Comparison of ENCODE assay signal across 17 mouse cellular contexts in the genomic region with DNA sequence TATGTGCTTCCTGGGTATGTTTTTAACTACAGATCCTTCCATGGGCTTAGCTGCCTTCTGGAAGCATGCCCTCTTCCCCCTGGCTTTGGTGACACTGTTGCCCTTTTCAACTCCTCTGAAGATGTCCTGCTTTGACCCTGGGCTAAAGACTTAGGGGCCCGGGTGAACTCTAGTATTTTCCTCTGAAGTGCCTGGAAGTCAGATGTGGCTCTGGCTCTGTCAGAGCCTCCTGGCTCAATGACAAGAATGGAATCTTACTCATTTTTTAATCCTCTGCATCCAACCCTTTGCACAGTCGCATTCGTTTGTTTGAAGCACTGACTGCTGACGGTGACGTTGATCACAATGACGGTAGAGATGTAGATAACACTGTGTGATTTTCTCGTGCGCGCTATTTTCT. TPM values are rescaled to one million over a fixed set of nuclear protein-coding genes. Genes with fewer than 3 reads are reported as not detected.
DNase-seq lines count a peak whose midpoint lies in the region; ATAC-seq and TF ChIP-seq lines count a peak whose summit lies in the region.
"Had no signal": no experiment of that assay in that cellular context is flagged by ENCODE, and none has a peak within 500 bp of the region (broad histone marks: within the 10 kb centered on the region; RNA-seq: fewer than 3 reads in every experiment).

No protein-coding gene starts in this region.

- TF ChIP-seq CTCF in heart, adult 2 months (IDR thresholded peaks at IDR 0.05): no peak
- TF ChIP-seq CTCF in cerebellum, adult 2 months (IDR thresholded peaks at IDR 0.05; ENCODE audit: borderline replicate concordance, insufficient read depth, low read depth, low read length): no peak

- 41% methylated on average over 9 of the region's 9 CpGs for WGBS in heart, adult 2 months
- WGBS in lung, embryonic 16.5 days: 35% methylated on average over 9 of the region's 9 CpGs
- WGBS in cerebellum, adult 2 months: 82% methylated on average over 9 of the region's 9 CpGs

- H3K4me1 ChIP-seq in heart, adult 2 months (ENCODE audit: control insufficient read depth, insufficient read depth, low read length): peaks cover 12% of the 10 kb centered on the region
- peaks cover 8% of the 10 kb centered on the region; the same call in 1 of the 2 replicates for H3K4me1 ChIP-seq in lung, embryonic 16.5 days (replicated peaks; ENCODE audit: control insufficient read depth, insufficient read depth, low read length)
- H3K4me1 ChIP-seq in cerebellum, adult 2 months (ENCODE audit: control insufficient read depth, insufficient read depth, low read length): no peaks in the 10 kb centered on the region; the same call in 1 of the 2 replicates
- H3K4me1 ChIP-seq: embryonic facial prominence, embryonic 12.5 days; hindbrain, embryonic 12.5 days had no signal

- no peaks in the 10 kb centered on the region for H3K9me3 ChIP-seq in lung, embryonic 16.5 days (ENCODE audit: control insufficient read depth, low read length)
- H3K9me3 ChIP-seq: embryonic facial prominence, embryonic 12.5 days; forebrain, embryonic 10.5 days; hindbrain, embryonic 12.5 days; limb, embryonic 13.5 days; liver, embryonic 15.5 days; neural tube, embryonic 12.5 days had no signal

- intact Hi-C loops in heart, adult 2 months (cut with DNase I): no loop called here
- intact Hi-C loops in heart, postnatal 10 days (cut with DNase I): no loop called here

- no peak overlapping the region for H3K9ac ChIP-seq in heart, adult 2 months (ENCODE audit: low read depth, low read length)
- H3K9ac ChIP-seq in lung, embryonic 16.5 days (ENCODE audit: low read length): no peak overlapping the region
- H3K9ac ChIP-seq: embryonic facial prominence, embryonic 12.5 days; hindbrain, embryonic 12.5 days; limb, embryonic 13.5 days; liver, embryonic 15.5 days; neural tube, embryonic 12.5 days had no signal

- no peak overlapping the region for H3K4me3 ChIP-seq in heart, adult 2 months
- no peak overlapping the region for H3K4me3 ChIP-seq in lung, embryonic 16.5 days (ENCODE audit: low read length)
- no peak overlapping the region for H3K4me3 ChIP-seq in cerebellum, adult 2 months (replicated peaks; ENCODE audit: insufficient read depth, low read depth, low read length)
- H3K4me3 ChIP-seq: embryonic facial prominence, embryonic 12.5 days; forebrain, embryonic 10.5 days; hindbrain, embryonic 12.5 days; limb, embryonic 13.5 days; liver, embryonic 15.5 days; neural tube, embryonic 12.5 days had no signal

- H3K27me3 ChIP-seq in heart, adult 2 months (ENCODE audit: control insufficient read depth, insufficient read depth, low read length): no peaks in the 10 kb centered on the region
- H3K27me3 ChIP-seq in lung, embryonic 16.5 days (ENCODE audit: control insufficient read depth, insufficient read depth, low read depth, low read length): no peaks in the 10 kb centered on the region
- no peaks in the 10 kb centered on the region for H3K27me3 ChIP-seq in cerebellum, adult 2 months (ENCODE audit: control insufficient read depth, insufficient read depth, low read length)
- H3K27me3 ChIP-seq: embryonic facial prominence, embryonic 12.5 days; hindbrain, embryonic 12.5 days; limb, embryonic 13.5 days; liver, embryonic 15.5 days; neural tube, embryonic 12.5 days had no signal

- no peak overlapping the region for H3K27ac ChIP-seq in heart, adult 2 months
- H3K27ac ChIP-seq in lung, embryonic 16.5 days (ENCODE audit: low read length): no peak overlapping the region
- no peak overlapping the region for H3K27ac ChIP-seq in cerebellum, adult 2 months (ENCODE audit: insufficient read depth, low read length)
- H3K27ac ChIP-seq: embryonic facial prominence, embryonic 12.5 days; forebrain, embryonic 10.5 days; hindbrain, embryonic 12.5 days; limb, embryonic 13.5 days; liver, embryonic 15.5 days; neural tube, embryonic 12.5 days had no signal

- no peak for TF ChIP-seq EP300 in heart, adult 2 months (IDR thresholded peaks at IDR 0.05; ENCODE audit: insufficient read depth, low read depth, low read length)

- no peak for TF ChIP-seq POLR2A in heart, adult 2 months (IDR thresholded peaks at IDR 0.05; ENCODE audit: insufficient read depth, low read depth, low read length)
- no peak for TF ChIP-seq POLR2A in cerebellum, adult 2 months (IDR thresholded peaks at IDR 0.05; ENCODE audit: borderline replicate concordance, insufficient read depth, low read length)

- no peak overlapping the region for H3K4me2 ChIP-seq in lung, embryonic 16.5 days (ENCODE audit: low read depth, low read length)
- H3K4me2 ChIP-seq: embryonic facial prominence, embryonic 12.5 days; hindbrain, embryonic 12.5 days; limb, embryonic 13.5 days; liver, embryonic 15.5 days; neural tube, embryonic 12.5 days had no signal

- DNase-seq in adrenal gland, postnatal 14 days: peak; percentile 25
- DNase-seq in adrenal gland, postnatal 25 days: no peak
- peak; percentile 23 to 44 for DNase-seq in heart, adult 9 months (ENCODE audit: low spot score in 2 of 2)
- no peak for DNase-seq in heart, adult 2 months
- DNase-seq in lung, postnatal 14 days: no peak
- DNase-seq in heart, postnatal 10 days: peak; percentile 43 to 46
- DNase-seq in cerebellum, adult 2 months: no peak
- DNase-seq: cerebellum, postnatal 25 days; right cerebral cortex, postnatal 25 days; thymus, postnatal 25 days had no signal

- H3K36me3 ChIP-seq in heart, adult 2 months (ENCODE audit: control insufficient read depth, insufficient read depth, low read length): peaks cover 2% of the 10 kb centered on the region
- H3K36me3 ChIP-seq in lung, embryonic 16.5 days (ENCODE audit: control insufficient read depth, insufficient read depth, low read length): no peaks in the 10 kb centered on the region
- H3K36me3 ChIP-seq: embryonic facial prominence, embryonic 12.5 days; forebrain, embryonic 10.5 days; hindbrain, embryonic 12.5 days; limb, embryonic 13.5 days; liver, embryonic 15.5 days; neural tube, embryonic 12.5 days had no signal

- H3K79me2 ChIP-seq in heart, adult 2 months (replicated peaks; ENCODE audit: control insufficient read depth, insufficient read depth, low read length): no peaks in the 10 kb centered on the region; the same call in 1 of the 2 replicates

- peak; percentile 43; the same call in 1 of the 2 replicates for ATAC-seq in lung, embryonic 16.5 days (ENCODE audit: low read depth)

RNA-seq across cellular contexts. Expression of gene Gadd45a, which starts 45.0 kb away (rescaled TPM):
- 15.1 and 25.8 TPM in 2 replicates for total RNA-seq in adrenal gland, postnatal 14 days (2021)
- total RNA-seq in adrenal gland, postnatal 25 days (2021): 42.2 and 61.9 TPM in 2 replicates
- 10 to 100 TPM; 14.6 to 16.1 TPM for total RNA-seq in heart, adult 2 months (2021)
- polyA plus RNA-seq in heart, adult 2 months (2012; rRNA removed): 21.5 and 30.3 TPM in 2 replicates
- polyA plus RNA-seq in lung, embryonic 16.5 days (2015; fragmentation: Nextera tagmentation; extraction: Ambion mirVana): 14.5 and 17.7 TPM in 2 replicates
- 10 to 100 TPM; 16.8 to 19.3 TPM for total RNA-seq in heart, postnatal 10 days (2021)
- 30.4 TPM in 2 replicates for polyA plus RNA-seq in cerebellum, adult 2 months (2012; rRNA removed)

Comparison
In these comparisons a context has a peak if more than half of its experiments do, and no peak if none do; other contexts are left out.
1. DNase-seq: peak in adrenal gland, postnatal 14 days (single experiment), heart, adult 9 months (2 of 2) and heart, postnatal 10 days (2 of 2); none in adrenal gland, postnatal 25 days (single experiment), heart, adult 2 months (0 of 2), lung, postnatal 14 days (single experiment) and cerebellum, adult 2 months (0 of 2).